Mouse (Mus musculus) small intestine, adult 2 months (tissue): ENCODE data around the gene Ntm.

Experiments used
- CTCF ChIP-seq: fragments of 200-500 bp; IDR thresholded peaks from 2 replicates; pipeline ENCODE4 v1.5.1; 2012; ENCODE audit warnings: low read depth, mild to moderate bottlenecking, control low read depth, inconsistent platforms, low read length, moderate library complexity, mixed read lengths; ENCODE audit not compliant: insufficient replicate concordance, insufficient read length; ENCODE audit errors: extremely low read depth
- POLR2A ChIP-seq: fragments of 200-500 bp; IDR thresholded peaks from 2 replicates; pipeline ENCODE4 v1.6.1; 2012; ENCODE audit warnings: low read depth, mild to moderate bottlenecking, control low read depth, inconsistent platforms, low read length, moderate library complexity

DNA sequence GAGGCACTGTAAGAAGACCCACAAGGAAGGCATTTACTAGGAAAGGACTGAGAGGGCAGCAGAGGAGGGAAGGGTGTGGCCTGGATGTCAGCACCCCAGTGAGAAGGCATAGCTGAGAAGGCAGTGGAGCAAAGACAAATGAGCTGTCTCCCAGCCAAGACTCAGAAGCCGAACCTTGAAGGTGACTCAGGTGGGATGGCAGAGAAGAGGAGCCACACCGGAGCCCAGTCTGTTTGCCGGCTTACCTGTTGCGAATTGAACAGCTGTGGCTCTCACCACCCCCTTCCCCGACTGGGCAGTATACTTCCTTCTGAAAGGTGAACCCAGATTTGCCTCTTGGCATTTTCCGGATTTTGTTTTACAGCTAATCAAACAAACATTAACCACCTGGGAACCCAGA, 902.6 kb downstream of the Ntm start:
- TF ChIP-seq CTCF (no peak), POLR2A (no peak)
